Mouse (Mus musculus) kidney, adult 8-10 months (tissue): ENCODE data around the gene Tmem198.

Experiments used
- DNase-seq, 2 experiments: peaks; one replicate each; pipeline ENCODE4 v3.0.0; 2022

Tmem198 gene

GRCm38 (mm10) chr1:75478916-75479634, at the start of gene Tmem198, which contains the start of gene Chpf:
Gene Tmem198, plus strand, starts transcription at chr1:75479532.
Gene Chpf, minus strand, starts transcription at chr1:75479307.
- peak; percentile 95 to 97 for DNase-seq

GRCm38 (mm10) chr1:75435475-75436328, 43.6 kb upstream of the Tmem198 start, which contains the start of gene Gmppa:
Gene Gmppa, plus strand, starts transcription at chr1:75435930.
- peak; percentile 76 to 84 for DNase-seq

GRCm38 (mm10) chr1:75438782-75439181, 40.5 kb upstream of the Tmem198 start:
- DNase-seq, result no peak

GRCm38 (mm10) chr1:75440661-75441060, 38.7 kb upstream of the Tmem198 start:
- no peak for DNase-seq

- DNase-seq, result no peak
These were observed 37.8 kb upstream of the Tmem198 start for GRCm38 (mm10) chr1:75441471-75441996.

GRCm38 (mm10) chr1:75442171-75442570, 37.2 kb upstream of the Tmem198 start:
- no peak for DNase-seq

- DNase-seq, result no peak
These were observed 36.5 kb upstream of the Tmem198 start for GRCm38 (mm10) chr1:75442811-75443210.

- DNase-seq, result no peak
These were observed 35.9 kb upstream of the Tmem198 start for GRCm38 (mm10) chr1:75443247-75444024.

- no peak for DNase-seq
These were observed 35.1 kb upstream of the Tmem198 start for GRCm38 (mm10) chr1:75444208-75444607.

- DNase-seq, result no peak
These were observed 34.1 kb upstream of the Tmem198 start for GRCm38 (mm10) chr1:75445141-75445701.

GRCm38 (mm10) chr1:75445751-75446611, 33.4 kb upstream of the Tmem198 start:
- DNase-seq, result peak; percentile 39 to 68

GRCm38 (mm10) chr1:75446656-75447055, 32.7 kb upstream of the Tmem198 start:
- DNase-seq, result no peak

GRCm38 (mm10) chr1:75447265-75448051, 31.9 kb upstream of the Tmem198 start:
- DNase-seq, result no peak

GRCm38 (mm10) chr1:75448052-75448431, 31.3 kb upstream of the Tmem198 start:
- no peak for DNase-seq

GRCm38 (mm10) chr1:75448937-75449336, 30.4 kb upstream of the Tmem198 start:
- DNase-seq, result no peak

GRCm38 (mm10) chr1:75449377-75450135, 29.8 kb upstream of the Tmem198 start:
- no peak for DNase-seq

- no peak for DNase-seq
These were observed 28.9 kb upstream of the Tmem198 start, which contains the start of gene Asic4 for GRCm38 (mm10) chr1:75450314-75451005. Gene Asic4, plus strand, starts transcription at chr1:75450436.

- no peak for DNase-seq
These were observed 27.4 kb upstream of the Tmem198 start for GRCm38 (mm10) chr1:75451900-75452299.

GRCm38 (mm10) chr1:75455433-75455832, 23.9 kb upstream of the Tmem198 start:
- DNase-seq, result no peak
